Mouse (Mus musculus) neural tube, postnatal 0 days (tissue): ENCODE measurements around the gene Gdpd4. TPM values are rescaled to one million over a fixed set of nuclear protein-coding genes. Genes with fewer than 3 reads are reported as not detected.

Experiments used
- polyA plus RNA-seq: library from polyadenylated mRNA; unstranded; fragments of >200 nt; fragmentation: Nextera tagmentation; extraction: Ambion mirVana; gene quantifications from 2 replicates; pipeline ENCODE4 v1.2.1, GENCODE M21; 2015

Gdpd4 gene
- not detected in 2 replicates for polyA plus RNA-seq

DNA sequence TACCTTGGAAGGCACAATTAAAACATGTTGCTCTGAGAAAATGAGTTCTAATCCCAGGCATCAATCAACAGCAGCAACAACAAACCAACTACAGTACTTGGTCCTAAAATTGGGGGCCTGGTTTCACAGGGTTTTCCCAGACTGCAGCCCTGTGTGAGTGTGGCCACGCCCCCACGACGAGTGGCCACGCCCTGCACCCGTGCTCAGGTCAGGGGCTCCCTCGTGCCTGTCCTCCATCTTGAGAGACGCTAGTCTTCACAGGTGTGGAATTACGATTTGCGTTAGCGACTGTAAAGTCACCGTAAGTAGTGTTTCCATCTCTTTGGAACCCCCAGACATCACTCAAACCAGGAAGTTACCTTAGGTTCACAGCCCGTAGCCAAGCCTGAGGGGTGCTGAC is at the start of gene Gdpd4:
Gene Gdpd4, plus strand, starts transcription at position 214 of the 400 bp plus-strand sequence.

Other genes with a start within 250 kb of the Gdpd4 start
- gene Clns1a, start 223.3 kb upstream of the Gdpd4 start, polyA plus RNA-seq = 150 and 162 TPM in 2 replicates
- gene Aqp11, start 181.7 kb upstream of the Gdpd4 start, polyA plus RNA-seq = 30.6 and 37.7 TPM in 2 replicates
- 99.1 and 104 TPM in 2 replicates for gene Pak1, start 131.4 kb upstream of the Gdpd4 start, polyA plus RNA-seq
- gene Myo7a, start 199.6 kb downstream of the Gdpd4 start, polyA plus RNA-seq = 8.5 and 11.5 TPM in 2 replicates
- 0.23 and 0.51 TPM in 2 replicates for gene Omp, start 225.5 kb downstream of the Gdpd4 start, polyA plus RNA-seq